Mouse (Mus musculus) CH12.LX (cell line): ENCODE measurements around the gene Lrrc26. TPM values are rescaled to one million over a fixed set of nuclear protein-coding genes. Genes with fewer than 3 reads are reported as not detected.

Source experiments
- DNase-seq: peaks from one replicate; pipeline ENCODE4 v3.0.0-alpha.2; 2013; ENCODE audit errors: extremely low read depth
- H3K27ac ChIP-seq: 2 replicates; pipeline ENCODE4 v1.5.1; 2012; ENCODE audit warnings: low read depth, mild to moderate bottlenecking, control low read depth, moderate library complexity; ENCODE audit not compliant: insufficient read depth
- H3K27me3 ChIP-seq: replicated peaks from 2 replicates; pipeline ENCODE3; 2012; ENCODE audit warnings: inconsistent platforms
- H3K36me3 ChIP-seq, 2 experiments: replicated peaks in 1 of 2; 2 replicates each; pipeline versions ENCODE3 to v1.6.1; 2012; ENCODE audit warnings: inconsistent platforms in 1 of 2, low read length in 1 of 2, mild to moderate bottlenecking in 1 of 2, mixed read lengths in 1 of 2, moderate library complexity in 1 of 2; ENCODE audit not compliant: control insufficient read depth in 1 of 2, insufficient read depth in 1 of 2
- H3K4me1 ChIP-seq, 2 experiments: 2 replicates each; pipeline ENCODE4 v1.6.1; 2012; ENCODE audit warnings: inconsistent platforms in 1 of 2, moderate library complexity in 1 of 2; ENCODE audit not compliant: insufficient read depth in 2 of 2, control insufficient read depth in 1 of 2
- H3K4me2 ChIP-seq: 2 replicates; pipeline ENCODE4 v1.6.1; 2012; ENCODE audit warnings: low read depth, mild to moderate bottlenecking, control low read depth; ENCODE audit not compliant: poor library complexity, insufficient read depth, severe bottlenecking
- H3K4me3 ChIP-seq, 3 experiments: fragments of 150-350 bp in 1 of 3; sonication (generic) in 1 of 3; replicated peaks in 1 of 3; 2 replicates each; pipeline versions ENCODE3 to v1.5.1; 2011 to 2012; ENCODE audit warnings: low read depth in 2 of 3, low read length in 2 of 3, mild to moderate bottlenecking in 2 of 3, moderate library complexity in 2 of 3, control low read depth in 1 of 3, improper control_type of control experiment in 1 of 3, inconsistent platforms in 1 of 3, mixed read lengths in 1 of 3; ENCODE audit not compliant: poor library complexity in 1 of 3
- H3K79me2 ChIP-seq: replicated peaks from 2 replicates; pipeline ENCODE4 v1.6.1; 2012; ENCODE audit warnings: mild to moderate bottlenecking, moderate library complexity; ENCODE audit not compliant: control insufficient read depth, poor library complexity, insufficient read depth, severe bottlenecking; ENCODE audit errors: extremely low read depth
- H3K9ac ChIP-seq: 2 replicates; pipeline ENCODE4 v1.6.1; 2012; ENCODE audit warnings: low read depth, mild to moderate bottlenecking, control low read depth, moderate library complexity; ENCODE audit not compliant: insufficient read depth
- H3K9me3 ChIP-seq: replicated peaks from 2 replicates; pipeline ENCODE3; 2012; ENCODE audit warnings: low read length, inconsistent platforms, mixed read lengths
- BHLHE40 ChIP-seq: IDR thresholded peaks from 2 replicates; pipeline ENCODE4 v1.6.1; 2011; ENCODE audit warnings: mild to moderate bottlenecking, low read depth, low read length, improper control_type of control experiment
- CHD1 ChIP-seq: IDR thresholded peaks from 2 replicates; pipeline ENCODE4 v1.6.1; 2012; ENCODE audit warnings: low read depth, low read length, improper control_type of control experiment, inconsistent platforms
- CHD2 ChIP-seq: IDR thresholded peaks from 2 replicates; pipeline ENCODE4 v1.6.1; 2011; ENCODE audit warnings: low read length, improper control_type of control experiment
- CTCF ChIP-seq, 2 experiments: IDR thresholded peaks in 1 of 2; conservative IDR thresholded peaks in 1 of 2; 2 replicates each; pipeline ENCODE4 v1.5.1; 2011 to 2012; ENCODE audit warnings: low read depth in 2 of 2, low read length in 2 of 2, improper control_type of control experiment in 1 of 2, inconsistent platforms in 1 of 2, mild to moderate bottlenecking in 1 of 2, moderate library complexity in 1 of 2
- E2F4 ChIP-seq: IDR thresholded peaks from 2 replicates; pipeline ENCODE4 v1.6.1; 2011; ENCODE audit warnings: low read depth, low read length, improper control_type of control experiment; ENCODE audit not compliant: insufficient replicate concordance
- ELF1 ChIP-seq: IDR thresholded peaks from 2 replicates; pipeline ENCODE4 v1.6.1; 2014; ENCODE audit warnings: low read depth, mild to moderate bottlenecking, inconsistent platforms, low read length, improper control_type of control experiment
- EP300 ChIP-seq: IDR thresholded peaks from 2 replicates; pipeline ENCODE4 v1.6.1; 2011; ENCODE audit warnings: low read length, improper control_type of control experiment
- ETS1 ChIP-seq: conservative IDR thresholded peaks from 2 replicates; pipeline ENCODE4 v1.6.1; 2012; ENCODE audit warnings: low read depth, mild to moderate bottlenecking, inconsistent platforms, low read length, improper control_type of control experiment, moderate library complexity
- GABPA ChIP-seq: IDR thresholded peaks from 2 replicates; pipeline ENCODE4 v1.6.1; 2012; ENCODE audit warnings: low read depth, low read length, improper control_type of control experiment, inconsistent platforms; ENCODE audit not compliant: insufficient replicate concordance
- HCFC1 ChIP-seq: IDR thresholded peaks from 2 replicates; pipeline ENCODE4 v1.6.1; 2012; ENCODE audit warnings: low read depth, mild to moderate bottlenecking, inconsistent platforms, low read length, improper control_type of control experiment
- IRF4 ChIP-seq: IDR thresholded peaks from 2 replicates; pipeline ENCODE4 v1.6.1; 2014; ENCODE audit warnings: low read depth, mild to moderate bottlenecking, inconsistent platforms, low read length, improper control_type of control experiment
- JUN ChIP-seq: IDR thresholded peaks from 2 replicates; pipeline ENCODE4 v1.6.1; 2011; ENCODE audit warnings: low read depth, mild to moderate bottlenecking, low read length, improper control_type of control experiment, moderate library complexity; ENCODE audit not compliant: insufficient read depth
- JUND ChIP-seq: conservative IDR thresholded peaks from 2 replicates; pipeline ENCODE4 v1.6.1; 2011; ENCODE audit warnings: low read depth, low read length, improper control_type of control experiment
- KAT2A ChIP-seq: IDR thresholded peaks from 2 replicates; pipeline ENCODE4 v1.6.1; 2012; ENCODE audit warnings: low read length, improper control_type of control experiment, inconsistent platforms; ENCODE audit not compliant: insufficient replicate concordance
- MAFK ChIP-seq: IDR thresholded peaks from 2 replicates; pipeline ENCODE4 v1.6.1; 2011; ENCODE audit warnings: low read length, improper control_type of control experiment; ENCODE audit not compliant: insufficient replicate concordance
- MAX ChIP-seq: IDR thresholded peaks from 2 replicates; pipeline ENCODE4 v1.6.1; 2011; ENCODE audit warnings: low read length, improper control_type of control experiment
- MAZ ChIP-seq: IDR thresholded peaks from 2 replicates; pipeline ENCODE4 v1.6.1; 2012; ENCODE audit warnings: low read depth, mild to moderate bottlenecking, inconsistent platforms, low read length, improper control_type of control experiment, moderate library complexity
- MEF2A ChIP-seq: IDR thresholded peaks from 2 replicates; pipeline ENCODE4 v1.6.1; 2014; ENCODE audit warnings: low read depth, mild to moderate bottlenecking, inconsistent platforms, low read length, improper control_type of control experiment, borderline replicate concordance
- MXI1 ChIP-seq: IDR thresholded peaks from 2 replicates; pipeline ENCODE4 v1.6.1; 2011; ENCODE audit warnings: mild to moderate bottlenecking, low read depth, low read length, improper control_type of control experiment
- MYC ChIP-seq: IDR thresholded peaks from 2 replicates; pipeline ENCODE4 v1.6.1; 2011; ENCODE audit warnings: low read depth, mild to moderate bottlenecking, improper control_type of control experiment, low read length
- NELFE ChIP-seq: IDR thresholded peaks from 2 replicates; pipeline ENCODE4 v1.6.1; 2011; ENCODE audit warnings: low read depth, low read length, improper control_type of control experiment
- NRF1 ChIP-seq: IDR thresholded peaks from 2 replicates; pipeline ENCODE4 v1.6.1; 2014; ENCODE audit warnings: low read depth, mild to moderate bottlenecking, inconsistent platforms, low read length, improper control_type of control experiment, moderate library complexity
- PAX5 ChIP-seq: IDR thresholded peaks from 2 replicates; pipeline ENCODE4 v1.6.1; 2012; ENCODE audit warnings: low read length, inconsistent platforms, mixed read lengths
- POLR2A ChIP-seq: IDR thresholded peaks from 2 replicates; pipeline ENCODE4 v1.6.1; 2011; ENCODE audit warnings: low read depth, mild to moderate bottlenecking, improper control_type of control experiment, low read length
- POLR2AphosphoS2 ChIP-seq: IDR thresholded peaks from 2 replicates; pipeline ENCODE4 v1.6.1; 2011; ENCODE audit warnings: low read depth, low read length, improper control_type of control experiment
- RAD21 ChIP-seq: IDR thresholded peaks from 2 replicates; pipeline ENCODE4 v1.6.1; 2011; ENCODE audit warnings: low read depth, mild to moderate bottlenecking, low read length, improper control_type of control experiment, moderate library complexity
- RCOR1 ChIP-seq: conservative IDR thresholded peaks from 2 replicates; pipeline ENCODE4 v1.6.1; 2012; ENCODE audit warnings: low read depth, mild to moderate bottlenecking, inconsistent platforms, low read length, improper control_type of control experiment
- SIN3A ChIP-seq: IDR thresholded peaks from 2 replicates; pipeline ENCODE4 v1.6.1; 2012; ENCODE audit warnings: low read length, improper control_type of control experiment, inconsistent platforms
- TBP ChIP-seq: conservative IDR thresholded peaks from 2 replicates; pipeline ENCODE4 v1.6.1; 2011; ENCODE audit warnings: low read depth, low read length, improper control_type of control experiment
- TCF12 ChIP-seq: IDR thresholded peaks from 2 replicates; pipeline ENCODE4 v1.6.1; 2014; ENCODE audit warnings: low read depth, mild to moderate bottlenecking, inconsistent platforms, low read length, improper control_type of control experiment
- UBTF ChIP-seq: IDR thresholded peaks from 2 replicates; pipeline ENCODE4 v1.6.1; 2012; ENCODE audit warnings: low read depth, mild to moderate bottlenecking, inconsistent platforms, low read length, improper control_type of control experiment, moderate library complexity
- USF1 ChIP-seq: IDR thresholded peaks from 2 replicates; pipeline ENCODE4 v1.6.1; 2014; ENCODE audit warnings: low read depth, mild to moderate bottlenecking, inconsistent platforms, low read length, improper control_type of control experiment
- USF2 ChIP-seq: conservative IDR thresholded peaks from 2 replicates; pipeline ENCODE4 v1.6.1; 2011; ENCODE audit warnings: low read depth, low read length, improper control_type of control experiment
- ZC3H11A ChIP-seq: IDR thresholded peaks from 2 replicates; pipeline ENCODE4 v1.6.1; 2012; ENCODE audit warnings: low read depth, mild to moderate bottlenecking, inconsistent platforms, low read length, improper control_type of control experiment
- ZKSCAN1 ChIP-seq: IDR thresholded peaks from 2 replicates; pipeline ENCODE4 v1.6.1; 2012; ENCODE audit warnings: low read depth, inconsistent platforms, low read length, improper control_type of control experiment, borderline replicate concordance
- ZMIZ1 ChIP-seq: IDR thresholded peaks from 2 replicates; pipeline ENCODE4 v1.6.1; 2012; ENCODE audit warnings: low read depth, mild to moderate bottlenecking, inconsistent platforms, low read length, improper control_type of control experiment
- ZNF384 ChIP-seq: IDR thresholded peaks from 2 replicates; pipeline ENCODE4 v1.6.1; 2012; ENCODE audit warnings: low read depth, low read length, improper control_type of control experiment, inconsistent platforms
- dilution Hi-C: fragments of 300-500 bp; cut with MboI; formaldehyde crosslinking; loops from 2 replicates; pipeline ENCODE4 v1.14.3; 2020; ENCODE audit warnings: low sequenced_read_pairs; ENCODE audit not compliant: extremely low pct_unique_long_range_greater_than_20kb, extremely low pct_ligation_motif_present
- in situ Hi-C: fragments of 300-500 bp; cut with MboI; formaldehyde crosslinking; loops from 3 replicates; pipeline ENCODE4 v1.14.3; 2019; ENCODE audit warnings: low sequenced_read_pairs, low pct_ligation_motif_present, low pct_unique_long_range_greater_than_20kb, mixed read lengths
- polyA plus RNA-seq: library from polyadenylated mRNA; unstranded; fragments of >175 nt; gene quantifications from 2 replicates; pipeline ENCODE4 v1.2.1, GENCODE M21; 2012; ENCODE audit warnings: low read depth; ENCODE audit not compliant: insufficient read length
- total RNA-seq, 2 experiments: library from RNA; depleted of rRNA; stranded (reverse); fragments of 300-350 nt in 1 of 2; fragments of >200 nt in 1 of 2; gene quantifications; 2 replicates each; pipeline ENCODE4 v1.2.3; 2012 to 2014

Lrrc26 gene
- total and polyA plus RNA-seq, 3 experiments: not detected

DNA sequence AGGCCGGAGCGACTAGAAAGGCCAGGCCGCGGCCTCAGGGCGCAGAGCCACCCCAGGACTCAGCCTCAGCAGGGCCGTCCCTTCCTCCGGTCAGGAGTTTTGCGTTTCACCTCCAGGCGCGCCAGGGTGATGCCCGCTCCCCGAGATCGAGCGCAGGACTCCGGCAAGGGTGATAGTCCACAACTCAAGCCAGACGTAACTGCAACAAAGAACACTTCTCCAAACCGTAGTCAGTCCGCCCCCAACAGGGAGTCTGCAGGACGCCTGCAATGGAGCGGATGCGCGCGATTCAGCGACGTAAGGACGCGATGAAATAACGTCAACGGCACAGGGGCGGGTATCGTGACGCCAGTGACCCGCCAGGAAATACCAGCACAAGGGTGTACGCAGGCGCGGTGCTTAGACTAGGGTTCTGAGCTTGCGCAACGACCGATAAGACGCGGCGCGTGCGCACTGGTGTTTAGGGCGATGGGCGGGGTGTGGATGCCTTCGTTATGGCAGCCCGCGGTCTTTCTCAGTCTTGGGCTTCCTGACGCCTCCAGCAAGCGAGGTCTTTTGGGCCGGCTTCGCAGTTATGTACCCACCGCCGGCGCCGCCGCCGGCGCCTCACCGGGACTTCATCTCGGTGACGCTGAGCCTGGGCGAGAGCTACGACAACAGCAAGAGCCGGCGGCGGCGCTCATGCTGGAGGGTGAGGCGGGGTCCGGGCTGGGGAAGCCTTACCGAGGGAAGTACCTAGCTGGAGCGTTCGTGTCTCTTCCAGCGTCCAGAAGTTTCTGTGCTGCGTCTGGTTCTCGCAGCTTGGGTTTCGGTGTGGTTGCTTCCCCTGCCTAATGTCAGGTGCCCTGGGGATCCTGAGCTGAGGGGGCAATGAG, 42.8 kb downstream of the Lrrc26 start, which contains the start of gene Man1b1:
Man1b1 (plus strand) TSS at position 53 of the 875 bp plus-strand sequence.
- H3K36me3 ChIP-seq: peaks cover 24 to 41% of the 10 kb centered on the region in 2 experiments
- in situ Hi-C loops: loop anchor here (10.0 kb wide), 1 partner anchor 58 kb away; the partner anchor contains the start of genes Anapc2 and Ssna1
- H3K9me3 ChIP-seq: no peaks in the 10 kb centered on the region
- H3K27ac ChIP-seq: peak within 1 kb of the TSS; percentile 49
- no peaks in the 10 kb centered on the region for H3K27me3 ChIP-seq
- peak within 1 kb of the TSS; percentile 71 to 99 (median 75) for H3K4me3 ChIP-seq
- DNase-seq: peak; percentile 100
- H3K4me1 ChIP-seq: peaks cover 14 to 49% of the 10 kb centered on the region in 2 experiments
- dilution Hi-C loops: no loop called here
- H3K4me2 ChIP-seq: peak within 1 kb of the TSS; percentile 92
- peaks cover 20% of the 10 kb centered on the region for H3K79me2 ChIP-seq
- peak within 1 kb of the TSS; percentile 86 for H3K9ac ChIP-seq
- TF ChIP-seq CHD1: no peak
- no peak for TF ChIP-seq MAFK
- no peak for TF ChIP-seq POLR2AphosphoS2
- TF ChIP-seq ELF1: peak; percentile 95
- TF ChIP-seq RCOR1: peak; percentile 48; the same call in 1 of the 2 replicates
- peak; percentile 78 for TF ChIP-seq ETS1
- TF ChIP-seq BHLHE40: peak; percentile 60
- TF ChIP-seq MXI1: peak; percentile 88
- peak; percentile 92 for TF ChIP-seq MAZ
- TF ChIP-seq JUN: peak; percentile 13; the same call in 1 of the 2 replicates
- no peak for TF ChIP-seq ZC3H11A
- TF ChIP-seq POLR2A: peak; percentile 88
- no peak for TF ChIP-seq ZNF384
- TF ChIP-seq UBTF: no peak
- peak; percentile 82; the same call in 1 of the 2 replicates for TF ChIP-seq ZMIZ1
- no peak; the same call in 1 of the 2 replicates for TF ChIP-seq RAD21
- TF ChIP-seq HCFC1: peak; percentile 95
- TF ChIP-seq EP300: no peak
- peak; percentile 97 for TF ChIP-seq SIN3A
- TF ChIP-seq MAX: peak; percentile 82; the same call in 1 of the 2 replicates
- TF ChIP-seq ZKSCAN1: no peak
- TF ChIP-seq E2F4: peak; percentile 92; the same call in 1 of the 2 replicates
- TF ChIP-seq MYC: peak; percentile 66; the same call in 1 of the 2 replicates
- peak; percentile 61 for TF ChIP-seq TBP
- TF ChIP-seq USF1: peak; percentile 32; the same call in 1 of the 2 replicates
- TF ChIP-seq TCF12: peak; percentile 92
- TF ChIP-seq JUND: no peak; the same call in 1 of the 2 replicates
- peak in 1 of 2 experiments; percentile 37; a peak in 1 of 4 replicates for TF ChIP-seq CTCF (conservative IDR thresholded peaks at IDR 0.05 in 1 of 2, IDR thresholded peaks at IDR 0.05 in 1 of 2; ENCODE audit: low read depth in 2 of 2, low read length in 2 of 2)
- no peak; the same call in 1 of the 2 replicates for TF ChIP-seq USF2
- no peak for TF ChIP-seq PAX5
- TF ChIP-seq NELFE: peak; percentile 93
- TF ChIP-seq NRF1: peak; percentile 96
- peak; percentile 100 for TF ChIP-seq GABPA
- peak; percentile 94 for TF ChIP-seq IRF4
- peak; percentile 87; the same call in 1 of the 2 replicates for TF ChIP-seq KAT2A
- peak; percentile 91 for TF ChIP-seq MEF2A
- peak; percentile 69 for TF ChIP-seq CHD2
